Mouse (Mus musculus) small intestine, adult 2 months (tissue): ENCODE data around the gene Mnd1.

ENCODE experiments used
- CTCF ChIP-seq: fragments of 200-500 bp; IDR thresholded peaks from 2 replicates; pipeline ENCODE4 v1.5.1; 2012; ENCODE audit warnings: low read depth, mild to moderate bottlenecking, control low read depth, inconsistent platforms, low read length, moderate library complexity, mixed read lengths; ENCODE audit not compliant: insufficient replicate concordance, insufficient read length; ENCODE audit errors: extremely low read depth
- POLR2A ChIP-seq: fragments of 200-500 bp; IDR thresholded peaks from 2 replicates; pipeline ENCODE4 v1.6.1; 2012; ENCODE audit warnings: low read depth, mild to moderate bottlenecking, control low read depth, inconsistent platforms, low read length, moderate library complexity

- TF ChIP-seq POLR2A (no peak), CTCF (no peak)
These were observed 2.2 kb upstream of the Mnd1 start for GRCm38 (mm10) chr3:84157559-84158350.
